Mouse (Mus musculus): ENCODE measurements around the gene Lyrm4.

GRCm38 (mm10) chr13:36111331-36111730 is 6.0 kb downstream of the Lyrm4 start:
- TF ChIP-seq CTCF (IDR thresholded peaks at IDR 0.05; ENCODE audit: low read depth, low read length) (no peak), POLR2A (IDR thresholded peaks at IDR 0.05; ENCODE audit: extremely low read depth, insufficient read depth, low read length) (no peak)
